Mouse (Mus musculus) small intestine, adult 2 months (tissue): ENCODE measurements around the gene Jam3. TPM values are rescaled to one million over a fixed set of nuclear protein-coding genes. Genes with fewer than 3 reads are reported as not detected.

Experiments used
- H3K27ac ChIP-seq: fragments of 200-500 bp; 2 replicates; pipeline ENCODE4 v1.5.1; 2012; ENCODE audit warnings: low read depth, low read length, control low read depth, inconsistent platforms; ENCODE audit not compliant: insufficient read depth
- H3K27me3 ChIP-seq: fragments of 200-500 bp; 2 replicates; pipeline ENCODE4 v1.6.1; 2012; ENCODE audit warnings: mild to moderate bottlenecking, moderate library complexity, low read length, inconsistent platforms; ENCODE audit not compliant: control insufficient read depth, insufficient read depth
- H3K36me3 ChIP-seq: fragments of 200-500 bp; 2 replicates; pipeline ENCODE4 v1.6.1; 2012; ENCODE audit warnings: mild to moderate bottlenecking, low read length, control low read depth, inconsistent platforms; ENCODE audit not compliant: control insufficient read depth, insufficient read depth
- H3K4me1 ChIP-seq: fragments of 200-500 bp; 2 replicates; pipeline ENCODE4 v1.6.1; 2012; ENCODE audit warnings: low read length, inconsistent platforms, mixed read lengths; ENCODE audit not compliant: control insufficient read depth, insufficient read depth, insufficient read length
- H3K4me3 ChIP-seq: fragments of 200-500 bp; 2 replicates; pipeline ENCODE4 v1.5.1; 2012; ENCODE audit warnings: low read depth, mild to moderate bottlenecking, control low read depth, inconsistent platforms, low read length, moderate library complexity
- CTCF ChIP-seq: fragments of 200-500 bp; IDR thresholded peaks from 2 replicates; pipeline ENCODE4 v1.5.1; 2012; ENCODE audit warnings: low read depth, mild to moderate bottlenecking, control low read depth, inconsistent platforms, low read length, moderate library complexity, mixed read lengths; ENCODE audit not compliant: insufficient replicate concordance, insufficient read length; ENCODE audit errors: extremely low read depth
- POLR2A ChIP-seq: fragments of 200-500 bp; IDR thresholded peaks from 2 replicates; pipeline ENCODE4 v1.6.1; 2012; ENCODE audit warnings: low read depth, mild to moderate bottlenecking, control low read depth, inconsistent platforms, low read length, moderate library complexity
- WGBS: fragments of 180-500 bp; shearing (Covaris S2); methylation state at CpG from one replicate; pipeline ENCODE4 v1.1.7; 2018; 5-methylcytosine and 5-hydroxymethylcytosine counted together
- polyA plus RNA-seq: library from polyadenylated mRNA; depleted of rRNA; stranded (reverse); fragments of >200 nt; gene quantifications from 2 replicates; pipeline ENCODE4 v1.2.3, GENCODE M21; 2012

The Jam3 gene
- polyA plus RNA-seq, 1 experiment, result 3.5 TPM

- Histone ChIP-seq H3K36me3 (no peaks in the 10 kb centered on the region), H3K4me1 (no peaks in the 10 kb centered on the region), H3K4me3 (no peak overlapping the region), H3K27ac (peak overlapping the region; percentile 35), H3K27me3 (no peaks in the 10 kb centered on the region)
- WGBS, result 59% methylated on average over 5 of the region's 5 CpGs
- no peak for TF ChIP-seq CTCF
- TF ChIP-seq POLR2A, result no peak
Measured at GRCm38 (mm10) chr9:27110681-27111080, 44.5 kb downstream of the Jam3 start.

- H3K36me3 ChIP-seq, result no peaks in the 10 kb centered on the region
- WGBS, result 57% methylated on average over 22 of the region's 22 CpGs
- H3K27ac ChIP-seq, result peak overlapping the region; percentile 78
- H3K27me3 ChIP-seq, result no peaks in the 10 kb centered on the region
- H3K4me3 ChIP-seq, result no peak overlapping the region
- H3K4me1 ChIP-seq, result no peaks in the 10 kb centered on the region
- TF ChIP-seq CTCF (no peak), POLR2A (no peak)
Measured at GRCm38 (mm10) chr9:27109533-27110514, 45.4 kb downstream of the Jam3 start.

GRCm38 (mm10) chr9:27108451-27108850 lies 46.8 kb downstream of the Jam3 start:
- no peaks in the 10 kb centered on the region for H3K27me3 ChIP-seq
- WGBS, result 62% methylated on average over 4 of the region's 4 CpGs
- no peaks in the 10 kb centered on the region for H3K4me1 ChIP-seq
- H3K4me3 ChIP-seq, result no peak overlapping the region
- no peaks in the 10 kb centered on the region for H3K36me3 ChIP-seq
- H3K27ac ChIP-seq, result peak overlapping the region; percentile 73
- TF ChIP-seq POLR2A, result no peak
- TF ChIP-seq CTCF, result no peak

- TF ChIP-seq POLR2A (no peak), CTCF (peak; percentile 62; the same call in 1 of the 2 replicates)
- Histone ChIP-seq H3K27ac (no peak overlapping the region), H3K4me3 (no peak overlapping the region), H3K4me1 (no peaks in the 10 kb centered on the region), H3K36me3 (no peaks in the 10 kb centered on the region; the same call in 1 of the 2 replicates), H3K27me3 (no peaks in the 10 kb centered on the region)
- WGBS, result 49% methylated on average over 1 of the region's 1 CpGs
Measured at GRCm38 (mm10) chr9:27106081-27106480, 49.1 kb downstream of the Jam3 start.

- Histone ChIP-seq H3K36me3 (peaks cover 6% of the 10 kb centered on the region), H3K27ac (no peak overlapping the region), H3K4me1 (no peaks in the 10 kb centered on the region), H3K27me3 (no peaks in the 10 kb centered on the region), H3K4me3 (no peak overlapping the region)
- WGBS, result 88% methylated on average over 6 of the region's 6 CpGs
- no peak for TF ChIP-seq POLR2A
- TF ChIP-seq CTCF, result no peak
Measured at GRCm38 (mm10) chr9:27101466-27101865, 53.8 kb downstream of the Jam3 start.

- no peak overlapping the region for H3K27ac ChIP-seq
- peaks cover 13% of the 10 kb centered on the region for H3K36me3 ChIP-seq
- H3K4me1 ChIP-seq, result no peaks in the 10 kb centered on the region
- 79% methylated on average over 4 of the region's 4 CpGs for WGBS
- no peaks in the 10 kb centered on the region for H3K27me3 ChIP-seq
- H3K4me3 ChIP-seq, result no peak overlapping the region
- TF ChIP-seq CTCF (no peak), POLR2A (no peak)
Measured at GRCm38 (mm10) chr9:27099474-27099873, 55.7 kb downstream of the Jam3 start.

- H3K27me3 ChIP-seq, result no peaks in the 10 kb centered on the region
- H3K4me1 ChIP-seq, result no peaks in the 10 kb centered on the region
- no peak overlapping the region for H3K27ac ChIP-seq
- TF ChIP-seq POLR2A, result no peak
- TF ChIP-seq CTCF, result no peak
- H3K4me3 ChIP-seq, result no peak overlapping the region
- peaks cover 21% of the 10 kb centered on the region for H3K36me3 ChIP-seq
- WGBS, result 89% methylated on average over 8 of the region's 8 CpGs
Measured at GRCm38 (mm10) chr9:27098557-27098956, 56.7 kb downstream of the Jam3 start.
